Mouse (Mus musculus) cerebellum, adult 2 months (tissue): ENCODE measurements around the gene Mstn. TPM values are rescaled to one million over a fixed set of nuclear protein-coding genes. Genes with fewer than 3 reads are reported as not detected.

Source experiments
- DNase-seq, 2 experiments: peaks; one replicate each; pipeline ENCODE4 v3.0.0; 2021
- H3K27ac ChIP-seq: fragments of 200-500 bp; 2 replicates; pipeline ENCODE4 v1.5.1; 2012; ENCODE audit warnings: low read length, control low read depth, inconsistent platforms; ENCODE audit not compliant: insufficient read depth
- H3K27me3 ChIP-seq: fragments of 200-500 bp; 2 replicates; pipeline ENCODE4 v1.6.1; 2012; ENCODE audit warnings: inconsistent platforms, mild to moderate bottlenecking, low read length, moderate library complexity; ENCODE audit not compliant: control insufficient read depth, insufficient read depth
- H3K4me1 ChIP-seq: fragments of 200-500 bp; 2 replicates; pipeline ENCODE4 v1.6.1; 2011; ENCODE audit warnings: low read length; ENCODE audit not compliant: control insufficient read depth, insufficient read depth
- H3K4me3 ChIP-seq: fragments of 200-500 bp; replicated peaks from 2 replicates; pipeline ENCODE3; 2011; ENCODE audit warnings: mild to moderate bottlenecking, low read depth, low read length, control low read depth; ENCODE audit not compliant: insufficient read depth
- CTCF ChIP-seq: fragments of 200-500 bp; IDR thresholded peaks from 2 replicates; pipeline ENCODE4 v1.5.1; 2011; ENCODE audit warnings: low read depth, mild to moderate bottlenecking, control low read depth, low read length, moderate library complexity, borderline replicate concordance; ENCODE audit not compliant: insufficient read depth
- POLR2A ChIP-seq: fragments of 200-500 bp; IDR thresholded peaks from 2 replicates; pipeline ENCODE4 v1.6.1; 2011; ENCODE audit warnings: low read length, control low read depth, borderline replicate concordance; ENCODE audit not compliant: insufficient read depth
- WGBS: fragments of 180-500 bp; shearing (Covaris S2); methylation state at CpG from one replicate; pipeline ENCODE4 v1.1.7; 2018; 5-methylcytosine and 5-hydroxymethylcytosine counted together
- polyA plus RNA-seq: library from polyadenylated mRNA; depleted of rRNA; stranded (reverse); fragments of >200 nt; gene quantifications from 2 replicates; pipeline ENCODE4 v1.2.3, GENCODE M21; 2012; rRNA removed

Mstn gene
- polyA plus RNA-seq, 1 experiment, result 0.18 TPM

DNA sequence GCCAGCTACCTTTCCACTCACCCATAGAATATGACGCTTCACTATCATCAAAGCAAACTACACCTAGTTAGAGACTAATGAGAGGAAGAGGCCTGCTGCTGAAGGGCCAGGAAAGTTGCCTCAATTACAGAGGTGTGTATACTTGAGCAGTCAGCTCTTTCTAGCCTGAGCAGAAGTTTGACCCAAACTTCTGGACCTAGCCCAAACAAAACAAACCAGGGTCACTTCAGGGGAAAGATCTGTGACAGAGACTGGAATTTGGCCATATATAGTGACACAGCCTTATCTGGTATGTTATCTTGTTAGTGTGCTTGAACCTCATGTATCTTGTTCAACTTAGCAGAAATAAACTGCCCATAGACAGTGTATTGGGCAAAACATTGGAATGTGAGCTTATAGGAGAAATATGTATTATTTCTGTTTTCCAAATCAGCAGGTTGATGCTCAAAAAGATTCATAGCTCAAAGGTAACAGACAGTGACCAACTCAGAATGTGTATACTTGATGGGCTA is 9.3 kb downstream of the Mstn start:
- WGBS, result 88% methylated on average over 1 of the region's 1 CpGs
- no peak overlapping the region for H3K4me3 ChIP-seq
- TF ChIP-seq POLR2A, result no peak
- TF ChIP-seq CTCF, result no peak
- no peaks in the 10 kb centered on the region for H3K27me3 ChIP-seq
- DNase-seq, result no peak
- H3K4me1 ChIP-seq, result no peaks in the 10 kb centered on the region
- H3K27ac ChIP-seq, result no peak overlapping the region

DNA sequence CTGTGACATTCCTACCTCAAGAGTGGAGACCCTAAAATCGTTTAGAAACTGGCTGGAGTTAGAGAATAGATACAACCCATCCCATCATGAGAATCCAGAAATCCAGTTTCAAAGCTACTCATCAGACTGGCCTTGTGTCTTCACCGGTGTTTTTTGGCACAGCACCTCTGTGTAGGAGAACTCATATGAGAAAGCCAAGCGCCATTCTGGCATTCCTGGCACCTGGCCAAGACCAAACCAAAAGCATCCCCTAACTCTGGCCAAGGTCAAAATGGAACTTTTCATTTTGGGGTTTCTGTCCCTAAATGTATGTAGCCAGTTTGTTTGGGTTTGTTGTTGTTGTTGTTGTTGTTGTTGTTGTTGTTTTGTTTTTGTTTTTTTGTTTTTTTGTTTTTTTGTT is 15.2 kb downstream of the Mstn start:
- Histone ChIP-seq H3K4me3 (no peak overlapping the region), H3K27ac (no peak overlapping the region), H3K4me1 (no peaks in the 10 kb centered on the region), H3K27me3 (no peaks in the 10 kb centered on the region)
- 17% methylated on average over 3 of the region's 3 CpGs for WGBS
- TF ChIP-seq CTCF (no peak), POLR2A (no peak)
- DNase-seq, result peak; percentile 38 to 49

DNA sequence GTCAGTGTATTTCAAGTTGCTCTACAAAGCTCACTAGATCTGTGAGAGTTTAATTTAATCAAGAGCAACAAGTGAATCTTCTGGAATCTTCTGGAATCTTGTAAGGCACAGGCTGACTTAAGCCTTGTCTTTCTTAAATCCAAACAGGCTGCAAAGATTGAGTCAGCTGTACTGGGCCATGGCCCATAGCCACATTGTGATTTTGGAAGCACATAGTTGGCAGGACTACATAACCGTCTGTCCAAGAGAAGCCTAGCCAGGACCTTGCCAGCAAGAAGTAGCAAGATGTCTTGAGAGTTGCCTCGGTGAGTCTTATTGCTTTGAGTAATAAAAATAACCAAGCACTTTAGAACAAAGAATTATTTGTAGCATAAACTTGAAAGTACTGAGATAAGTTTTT is 18.4 kb downstream of the Mstn start:
- Histone ChIP-seq H3K27ac (no peak overlapping the region), H3K27me3 (no peaks in the 10 kb centered on the region), H3K4me1 (no peaks in the 10 kb centered on the region), H3K4me3 (no peak overlapping the region)
- TF ChIP-seq POLR2A, result no peak
- no peak for TF ChIP-seq CTCF
- DNase-seq, result peak; percentile 47 to 77
- WGBS, result 5% methylated on average over 2 of the region's 2 CpGs

DNA sequence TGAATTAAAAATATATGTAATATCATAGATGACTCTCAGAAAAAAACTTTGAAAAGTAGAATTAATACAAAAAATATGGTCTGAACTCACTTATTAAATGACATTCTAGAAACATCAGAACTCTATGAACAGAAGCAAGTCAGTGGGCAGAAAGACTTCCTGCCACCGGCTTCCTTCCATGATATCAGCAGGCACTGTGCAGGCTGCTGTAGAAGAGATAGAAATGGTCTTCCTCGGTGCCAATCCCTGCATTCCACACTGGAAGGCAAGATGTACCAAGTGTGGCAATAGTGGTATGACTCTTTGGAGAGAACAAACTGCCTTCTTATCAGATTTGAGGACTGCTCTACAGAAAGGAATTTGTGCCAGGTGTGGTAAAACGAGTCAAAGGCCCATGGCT is 19.2 kb downstream of the Mstn start:
- 58% methylated on average over 3 of the region's 3 CpGs for WGBS
- no peak overlapping the region for H3K4me3 ChIP-seq
- no peak overlapping the region for H3K27ac ChIP-seq
- no peak for DNase-seq
- H3K4me1 ChIP-seq, result no peaks in the 10 kb centered on the region
- TF ChIP-seq POLR2A (no peak), CTCF (no peak)
- no peaks in the 10 kb centered on the region for H3K27me3 ChIP-seq

DNA sequence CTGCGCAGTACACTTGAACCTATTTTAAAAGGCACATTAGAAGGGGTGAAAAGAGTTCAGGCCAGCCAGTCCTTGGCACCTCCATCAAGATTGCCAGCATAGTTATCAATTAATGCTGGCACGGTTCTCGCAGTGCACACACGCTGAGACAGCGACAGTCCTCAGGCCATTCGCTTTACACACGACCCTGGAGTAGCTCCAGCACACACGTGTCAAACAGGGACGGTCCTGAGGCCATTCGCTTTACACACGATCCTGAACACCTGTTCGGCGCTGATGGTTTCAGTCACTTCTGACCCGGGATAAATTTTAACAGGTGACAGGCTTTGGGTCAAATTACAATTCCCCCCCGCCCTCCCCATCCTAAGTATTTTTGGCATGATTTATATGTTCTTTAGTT is 23.8 kb downstream of the Mstn start:
- TF ChIP-seq POLR2A, result no peak
- no peak for TF ChIP-seq CTCF
- H3K4me1 ChIP-seq, result 0 out of 2 replicates have a peak, but pooled peaks cover 2% of the 10 kb centered on the region
- 21% methylated on average over 15 of the region's 15 CpGs for WGBS
- H3K4me3 ChIP-seq, result no peak overlapping the region
- H3K27ac ChIP-seq, result no peak overlapping the region
- no peak for DNase-seq
- H3K27me3 ChIP-seq, result no peaks in the 10 kb centered on the region

DNA sequence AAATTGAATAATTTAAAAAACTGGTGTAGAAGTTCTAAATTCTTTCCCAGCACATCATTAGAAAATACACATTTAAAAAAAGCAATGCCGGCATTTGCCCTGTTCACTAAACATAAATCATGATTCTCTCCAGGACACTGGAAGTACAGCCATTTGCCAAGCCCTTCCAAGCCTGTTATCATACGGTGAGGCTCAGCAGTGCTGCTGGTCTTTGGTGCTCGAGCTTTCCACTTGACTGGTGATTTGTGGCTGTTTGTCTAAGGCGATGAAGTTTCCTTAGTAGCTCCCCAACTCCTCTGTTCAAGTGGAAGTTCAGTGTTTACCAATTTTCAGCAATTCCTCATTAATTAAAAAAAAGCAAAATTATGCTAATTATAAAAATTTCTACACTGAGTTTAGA is 24.6 kb downstream of the Mstn start:
- DNase-seq, result peak in 1 of 2 experiments; percentile 9
- 26% methylated on average over 4 of the region's 4 CpGs for WGBS
- no peak overlapping the region for H3K4me3 ChIP-seq
- H3K27me3 ChIP-seq, result no peaks in the 10 kb centered on the region
- H3K27ac ChIP-seq, result no peak overlapping the region
- H3K4me1 ChIP-seq, result 0 out of 2 replicates have a peak, but pooled peaks cover 2% of the 10 kb centered on the region
- no peak for TF ChIP-seq POLR2A
- no peak for TF ChIP-seq CTCF

DNA sequence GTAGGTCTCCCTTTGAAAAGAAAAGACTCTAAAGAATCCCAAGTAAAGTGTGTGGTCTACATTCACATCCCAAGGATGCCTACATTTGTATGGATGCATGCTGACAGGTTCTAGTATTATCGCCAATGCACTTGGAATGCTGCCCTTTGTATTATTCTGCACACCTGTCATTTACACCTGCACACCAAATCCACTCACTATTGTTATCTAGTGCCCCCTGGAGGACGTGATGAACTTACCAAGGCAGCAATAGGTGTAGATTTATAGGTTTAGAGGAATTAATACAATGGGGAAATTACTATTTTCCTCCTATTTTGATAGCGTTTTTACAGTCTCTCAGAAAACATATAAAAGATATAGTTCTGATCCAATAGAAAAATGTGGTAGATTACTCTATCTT is 31.7 kb downstream of the Mstn start:
- Histone ChIP-seq H3K4me3 (no peak overlapping the region), H3K27me3 (no peaks in the 10 kb centered on the region), H3K27ac (no peak overlapping the region), H3K4me1 (no peaks in the 10 kb centered on the region)
- TF ChIP-seq CTCF, result peak; percentile 42; the same call in 1 of the 2 replicates
- no peak for TF ChIP-seq POLR2A
- DNase-seq, result peak; percentile 46 to 73
- 21% methylated on average over 3 of the region's 3 CpGs for WGBS

DNA sequence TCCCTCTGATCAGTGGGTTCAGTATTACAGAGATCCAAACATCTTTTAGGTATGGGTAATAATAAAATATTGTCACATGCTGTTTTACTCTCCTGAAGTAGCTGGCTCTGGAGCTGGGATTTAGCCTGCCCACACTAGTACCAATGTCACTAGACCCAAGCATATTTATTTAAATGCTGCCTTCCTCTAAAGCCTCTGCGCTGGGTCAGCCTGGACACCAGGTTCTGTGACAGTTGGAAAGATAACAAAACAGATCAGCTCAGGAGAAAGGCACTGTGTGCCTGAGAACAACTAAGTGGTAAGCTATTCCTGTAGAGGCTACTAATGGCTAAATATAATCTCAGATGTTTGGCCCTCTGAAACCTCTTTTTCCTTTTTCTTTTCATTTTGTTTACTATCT is 49.1 kb downstream of the Mstn start:
- Histone ChIP-seq H3K27ac (no peak overlapping the region), H3K4me3 (no peak overlapping the region), H3K4me1 (no peaks in the 10 kb centered on the region), H3K27me3 (no peaks in the 10 kb centered on the region)
- 84% methylated on average over 1 of the region's 1 CpGs for WGBS
- TF ChIP-seq POLR2A (no peak), CTCF (no peak)
- no peak for DNase-seq

Other genes with a start within 250 kb of the Mstn start
- 43.9 and 51.8 TPM in 2 replicates for gene Inpp1, start 244.0 kb upstream of the Mstn start, polyA plus RNA-seq
- gene Hibch, start 216.7 kb upstream of the Mstn start, polyA plus RNA-seq, result 23.4 and 27.9 TPM in 2 replicates
- 12.4 and 13.9 TPM in 2 replicates for gene 1700019D03Rik, start 41.5 kb upstream of the Mstn start, polyA plus RNA-seq
- 0.25 TPM in 1 of 2 replicates, not detected in the other for gene 1700019A02Rik, start 126.0 kb downstream of the Mstn start, polyA plus RNA-seq
- 10.4 and 13.9 TPM in 2 replicates for gene Pms1, start 235.4 kb downstream of the Mstn start, polyA plus RNA-seq
- 17.0 and 20.7 TPM in 2 replicates for gene Ormdl1, start 235.5 kb downstream of the Mstn start, polyA plus RNA-seq
- gene Gm28778, start 235.5 kb downstream of the Mstn start, polyA plus RNA-seq, result 2.9 and 3.8 TPM in 2 replicates